Mouse (Mus musculus): ENCODE results near the gene Riox2. TPM values are rescaled to one million over a fixed set of nuclear protein-coding genes. Genes with fewer than 3 reads are reported as not detected.
"Not testable (repeated sequence)": the region's sequence is repeated elsewhere in the genome, so short reads cannot be mapped to it uniquely, and the experiment has no call there.

Gene Riox2
- not detected in 2 replicates for polyA plus RNA-seq (2012; ENCODE audit: insufficient read depth, insufficient read length, low replicate concordance, missing spikeins)

DNA sequence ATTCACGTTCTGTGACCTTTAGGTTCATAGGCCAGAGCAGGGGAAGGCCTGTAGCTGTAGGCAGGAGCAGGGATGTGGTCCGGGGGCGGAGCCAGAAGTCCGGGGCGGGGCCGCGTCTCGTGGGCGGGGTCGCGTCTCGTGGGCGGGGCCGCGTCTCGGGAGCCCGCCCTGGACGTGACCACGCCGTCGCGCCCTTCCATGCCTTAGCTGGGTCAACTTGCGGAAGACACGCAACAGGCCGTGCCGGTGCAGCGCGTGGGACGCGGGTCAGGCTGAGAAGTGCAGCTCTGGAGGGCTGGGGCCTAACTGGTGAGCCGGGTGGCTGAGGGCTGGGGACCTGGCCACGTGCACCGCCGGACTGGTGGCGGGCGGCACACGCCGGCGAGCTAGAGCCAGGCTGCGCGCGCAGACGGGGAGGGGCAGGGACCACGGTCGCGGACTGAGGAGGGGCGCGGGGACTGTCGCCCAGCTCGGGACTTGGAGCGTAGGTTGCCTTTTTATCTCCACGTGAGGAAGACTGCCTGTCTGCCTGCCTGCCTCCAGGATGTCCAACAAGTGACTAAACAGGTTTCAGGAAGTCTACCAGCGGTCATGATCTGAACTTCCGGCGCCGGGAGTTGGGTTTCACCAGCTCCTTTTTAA lies at the start of gene Riox2:
Gene Riox2, plus strand, starts transcription at position 139 of the 642 bp plus-strand sequence.
- TF ChIP-seq POLR2A (IDR thresholded peaks at IDR 0.05; ENCODE audit: insufficient read depth, low read depth, low read length), result no peak; the same call in 1 of the 2 replicates
- TF ChIP-seq CTCF (IDR thresholded peaks at IDR 0.05; ENCODE audit: insufficient read depth, low read depth, low read length), result no peak
- 3% methylated on average over 56 of the region's 56 CpGs for WGBS
- Histone ChIP-seq H3K4me1 (ENCODE audit: control insufficient read depth, insufficient read depth, low read length) (peaks cover 7% of the 10 kb centered on the region; the same call in 1 of the 2 replicates), H3K27ac (ENCODE audit: insufficient read depth, low read depth, low read length) (no peak within 1 kb of the TSS), H3K4me3 (ENCODE audit: insufficient read depth, low read depth, low read length) (peak within 1 kb of the TSS; percentile 90)

DNA sequence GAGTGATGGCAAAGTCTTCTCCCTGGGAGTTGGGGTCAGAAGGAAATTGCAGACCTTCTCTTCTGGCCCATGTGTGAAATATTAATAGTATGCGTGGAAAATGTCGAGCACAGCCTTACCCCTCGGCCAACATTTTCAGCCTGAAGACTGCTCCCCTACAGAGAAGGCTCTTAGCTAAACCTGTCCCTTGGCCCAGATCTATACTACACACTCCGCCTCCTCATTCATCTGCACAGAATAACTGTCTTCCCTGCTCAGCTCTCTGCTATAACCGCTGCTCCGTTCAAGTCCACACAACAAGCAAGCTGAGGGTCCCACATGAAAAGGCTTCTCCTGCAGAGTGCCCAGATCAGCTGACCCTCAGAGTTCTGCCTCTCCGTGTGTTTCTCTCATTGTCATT lies 43.6 kb upstream of the Riox2 start:
- 62% methylated on average over 7 of the region's 7 CpGs for WGBS
- Histone ChIP-seq H3K4me1 (ENCODE audit: control insufficient read depth, insufficient read depth, low read length) (no peaks in the 10 kb centered on the region), H3K27ac (ENCODE audit: insufficient read depth, low read depth, low read length) (no peak overlapping the region), H3K4me3 (ENCODE audit: insufficient read depth, low read depth, low read length) (no peak overlapping the region)
- no peak for TF ChIP-seq CTCF (IDR thresholded peaks at IDR 0.05; ENCODE audit: insufficient read depth, low read depth, low read length)
- no peak for TF ChIP-seq POLR2A (IDR thresholded peaks at IDR 0.05; ENCODE audit: insufficient read depth, low read depth, low read length)

DNA sequence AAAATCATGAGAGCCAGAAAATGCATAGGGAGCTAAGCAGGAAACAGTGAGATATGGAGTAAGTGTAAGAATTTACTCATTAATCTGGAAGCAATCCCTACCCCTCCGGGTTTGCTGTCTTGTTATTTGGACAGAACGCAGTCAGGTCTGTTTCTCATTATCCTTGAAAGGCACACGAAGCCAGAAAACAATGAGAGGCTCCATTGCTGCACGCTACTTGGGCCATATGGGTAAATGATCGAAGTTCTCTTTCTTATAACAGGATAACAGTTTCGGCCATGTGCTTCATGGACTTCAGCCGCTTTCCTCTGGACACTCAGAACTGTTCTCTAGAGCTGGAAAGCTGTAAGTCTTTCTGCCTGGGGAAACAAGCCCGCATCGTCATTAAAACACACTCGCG lies 38.4 kb upstream of the Riox2 start:
- Histone ChIP-seq H3K4me1 (ENCODE audit: control insufficient read depth, insufficient read depth, low read length) (no peaks in the 10 kb centered on the region), H3K27ac (ENCODE audit: insufficient read depth, low read depth, low read length) (no peak overlapping the region), H3K4me3 (ENCODE audit: insufficient read depth, low read depth, low read length) (no peak overlapping the region)
- 83% methylated on average over 11 of the region's 11 CpGs for WGBS
- no peak for TF ChIP-seq CTCF (IDR thresholded peaks at IDR 0.05; ENCODE audit: insufficient read depth, low read depth, low read length)

DNA sequence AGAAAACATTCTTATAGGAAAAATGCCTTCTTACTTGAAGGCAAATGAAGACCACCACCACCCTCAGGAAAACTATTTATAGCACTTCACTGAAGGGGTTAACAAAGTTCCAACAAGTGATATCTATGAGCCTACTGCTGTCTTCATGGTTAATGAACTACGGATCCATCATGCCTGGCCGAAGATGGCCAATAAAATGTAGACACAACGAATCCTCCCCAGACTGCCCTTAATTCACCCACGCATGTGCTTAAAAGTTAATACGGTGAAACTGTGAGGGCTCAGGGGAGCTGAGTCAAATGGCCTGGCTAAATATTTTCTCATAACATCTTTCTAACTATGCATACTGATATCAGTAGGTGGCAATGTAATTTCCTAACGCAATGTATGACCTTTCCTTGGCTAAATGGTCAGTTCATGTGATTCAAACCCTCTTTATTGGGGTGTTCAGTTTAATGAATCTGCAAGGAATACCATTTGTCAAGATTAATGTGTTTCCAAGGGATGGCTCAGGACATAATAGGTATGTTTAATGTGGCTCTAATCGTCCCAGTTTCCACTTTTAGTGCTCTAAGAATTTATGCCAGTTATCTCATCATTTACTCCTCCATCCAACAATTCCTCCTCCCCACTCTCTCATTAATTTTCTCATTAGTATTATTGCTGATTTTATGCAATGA lies 26.6 kb upstream of the Riox2 start:
- no peaks in the 10 kb centered on the region for H3K4me1 ChIP-seq (ENCODE audit: control insufficient read depth, insufficient read depth, low read length)
- TF ChIP-seq CTCF (IDR thresholded peaks at IDR 0.05; ENCODE audit: insufficient read depth, low read depth, low read length), result no peak
- TF ChIP-seq POLR2A (IDR thresholded peaks at IDR 0.05; ENCODE audit: insufficient read depth, low read depth, low read length), result no peak
- H3K4me3 ChIP-seq (ENCODE audit: insufficient read depth, low read depth, low read length), result no peak overlapping the region
- no peak overlapping the region for H3K27ac ChIP-seq (ENCODE audit: insufficient read depth, low read depth, low read length)
- WGBS, result 89% methylated on average over 7 of the region's 7 CpGs

DNA sequence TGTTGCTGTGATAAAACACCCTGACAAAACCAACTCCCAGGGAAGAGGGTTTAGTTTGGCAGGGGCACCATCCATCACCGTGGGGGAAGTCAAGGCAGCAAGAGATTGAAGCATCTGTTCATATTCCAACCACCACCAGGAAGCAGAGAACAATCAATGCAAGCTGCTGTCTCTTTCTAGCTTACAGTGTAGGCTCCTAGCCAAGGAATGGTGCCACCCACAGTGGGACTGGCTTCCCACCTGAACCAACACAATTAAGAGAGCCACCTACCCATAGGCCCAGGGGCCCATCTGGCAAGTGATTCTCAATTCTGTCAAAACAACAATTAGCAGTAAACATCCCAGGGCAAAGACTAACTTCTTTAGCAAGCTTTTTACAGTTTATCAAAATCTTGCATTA lies 23.4 kb upstream of the Riox2 start:
- Histone ChIP-seq H3K27ac (ENCODE audit: insufficient read depth, low read depth, low read length) (no peak overlapping the region), H3K4me3 (ENCODE audit: insufficient read depth, low read depth, low read length) (no peak overlapping the region), H3K4me1 (ENCODE audit: control insufficient read depth, insufficient read depth, low read length) (no peaks in the 10 kb centered on the region)
- no peak for TF ChIP-seq CTCF (IDR thresholded peaks at IDR 0.05; ENCODE audit: insufficient read depth, low read depth, low read length)
- no peak for TF ChIP-seq POLR2A (IDR thresholded peaks at IDR 0.05; ENCODE audit: insufficient read depth, low read depth, low read length)
- 88% methylated on average over 1 of the region's 1 CpGs for WGBS

DNA sequence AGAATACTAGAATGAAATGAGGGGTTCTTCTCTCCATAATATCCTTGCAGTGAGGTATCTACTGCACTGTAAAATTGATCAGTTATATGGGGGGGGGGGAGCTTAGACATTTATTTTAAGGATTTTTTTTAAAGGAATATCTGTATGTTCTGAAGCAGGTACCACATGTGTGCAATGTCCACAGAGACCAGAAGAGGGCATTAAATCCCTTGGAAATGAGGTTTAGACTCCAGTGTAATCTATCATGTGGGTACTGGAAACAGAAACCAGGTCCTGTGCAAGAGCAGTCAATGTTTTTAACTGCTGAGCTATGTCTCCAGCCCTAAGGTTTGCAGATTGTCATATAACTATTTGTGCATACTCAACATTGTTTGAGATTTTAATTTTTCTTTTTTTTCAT lies 22.5 kb upstream of the Riox2 start:
- no peak overlapping the region for H3K4me3 ChIP-seq (ENCODE audit: insufficient read depth, low read depth, low read length)
- H3K27ac ChIP-seq (ENCODE audit: insufficient read depth, low read depth, low read length), result no peak overlapping the region
- TF ChIP-seq POLR2A (IDR thresholded peaks at IDR 0.05; ENCODE audit: insufficient read depth, low read depth, low read length) (no peak), CTCF (IDR thresholded peaks at IDR 0.05; ENCODE audit: insufficient read depth, low read depth, low read length) (no peak)
- H3K4me1 ChIP-seq (ENCODE audit: control insufficient read depth, insufficient read depth, low read length), result no peaks in the 10 kb centered on the region

DNA sequence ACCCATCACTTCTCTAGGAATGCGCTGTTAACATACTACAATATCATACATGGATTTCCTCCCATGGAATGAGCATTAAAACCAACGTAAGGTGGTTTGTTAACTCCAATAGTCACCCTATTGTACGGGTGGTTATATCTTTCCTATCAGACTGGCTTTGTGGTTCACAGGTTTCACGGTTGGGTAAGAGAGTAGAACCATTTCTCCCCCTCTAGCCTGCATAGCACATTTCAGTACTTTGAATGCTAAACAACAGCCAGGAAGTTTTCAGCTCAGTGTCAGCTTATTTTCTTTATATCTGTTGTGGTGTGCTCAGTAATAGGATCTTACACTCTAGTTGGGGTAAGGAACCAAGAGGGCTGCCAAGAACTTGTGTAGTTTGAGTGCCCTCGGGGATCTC lies 19.8 kb upstream of the Riox2 start:
- 91% methylated on average over 5 of the region's 5 CpGs for WGBS
- H3K4me3 ChIP-seq (ENCODE audit: insufficient read depth, low read depth, low read length), result no peak overlapping the region
- H3K27ac ChIP-seq (ENCODE audit: insufficient read depth, low read depth, low read length), result no peak overlapping the region
- no peaks in the 10 kb centered on the region for H3K4me1 ChIP-seq (ENCODE audit: control insufficient read depth, insufficient read depth, low read length)
- TF ChIP-seq CTCF (IDR thresholded peaks at IDR 0.05; ENCODE audit: insufficient read depth, low read depth, low read length) (no peak), POLR2A (IDR thresholded peaks at IDR 0.05; ENCODE audit: insufficient read depth, low read depth, low read length) (no peak)

DNA sequence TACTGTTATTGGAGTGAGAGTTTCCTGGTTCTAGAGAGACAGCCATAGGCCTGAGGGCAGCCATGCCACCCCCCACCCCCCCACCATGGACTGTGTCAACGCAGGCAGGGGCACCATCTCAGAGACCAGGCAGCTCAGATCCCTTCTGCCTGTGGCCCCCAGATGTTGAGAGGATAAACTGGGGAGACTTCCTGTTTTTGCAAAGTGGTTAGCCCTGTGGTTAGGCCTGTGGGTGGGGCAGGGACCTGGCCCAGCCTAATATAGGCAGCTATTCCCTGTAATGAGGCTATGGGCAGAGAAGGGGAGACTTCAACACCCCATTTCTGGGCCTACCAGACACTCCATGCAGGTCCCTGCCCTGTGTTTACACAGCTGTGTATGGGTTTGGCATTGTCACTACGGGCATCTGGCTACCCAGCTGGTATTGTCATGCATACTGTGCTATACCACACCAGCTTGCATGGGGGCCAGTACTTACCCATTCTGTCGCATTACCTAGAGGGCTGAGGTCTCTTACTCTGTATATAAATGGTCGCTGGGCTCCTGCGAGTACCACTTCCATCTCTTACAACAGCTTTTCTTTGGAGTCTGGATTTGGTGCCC lies 12.2 kb upstream of the Riox2 start:
- 87% methylated on average over 5 of the region's 5 CpGs for WGBS

DNA sequence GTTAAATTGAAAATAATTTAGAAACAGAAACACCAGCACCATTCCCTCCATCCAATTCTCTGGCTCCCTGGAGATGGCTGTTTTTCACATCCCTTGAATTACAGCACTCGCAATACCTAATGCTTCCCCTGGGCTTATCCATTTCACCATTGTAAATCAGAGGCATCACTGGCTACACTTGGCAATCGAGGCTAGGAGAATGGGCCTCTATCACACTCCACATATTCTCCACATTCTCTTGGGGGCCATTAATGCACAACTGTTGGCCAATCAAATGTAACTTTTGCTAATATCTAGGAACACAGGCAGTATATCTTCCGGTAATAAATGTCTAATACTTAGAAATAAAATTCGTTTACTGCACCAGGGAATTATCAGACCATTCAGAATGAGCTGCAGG lies 8.0 kb upstream of the Riox2 start:
- no peak overlapping the region for H3K4me3 ChIP-seq (ENCODE audit: insufficient read depth, low read depth, low read length)
- no peak for TF ChIP-seq POLR2A (IDR thresholded peaks at IDR 0.05; ENCODE audit: insufficient read depth, low read depth, low read length)
- no peak for TF ChIP-seq CTCF (IDR thresholded peaks at IDR 0.05; ENCODE audit: insufficient read depth, low read depth, low read length)
- 89% methylated on average over 4 of the region's 4 CpGs for WGBS
- H3K27ac ChIP-seq (ENCODE audit: insufficient read depth, low read depth, low read length), result no peak overlapping the region
- H3K4me1 ChIP-seq (ENCODE audit: control insufficient read depth, insufficient read depth, low read length), result no peaks in the 10 kb centered on the region

More for the DNA sequence above, 12.2 kb upstream of the Riox2 start:
- not testable (repeated sequence) for H3K4me1 ChIP-seq (ENCODE audit: control insufficient read depth, insufficient read depth, low read length); H3K27ac ChIP-seq (ENCODE audit: insufficient read depth, low read depth, low read length); H3K4me3 ChIP-seq (ENCODE audit: insufficient read depth, low read depth, low read length)
